Mouse (Mus musculus) frontal cortex, postnatal 36 days (tissue): ENCODE results near the gene Olfr1143.

Experiments used
- DNase-seq, 2 experiments: peaks; one replicate each; pipeline ENCODE4 v3.0.0; 2022; ENCODE audit warnings: low spot score in 2 of 2

Gene Olfr1143

DNA sequence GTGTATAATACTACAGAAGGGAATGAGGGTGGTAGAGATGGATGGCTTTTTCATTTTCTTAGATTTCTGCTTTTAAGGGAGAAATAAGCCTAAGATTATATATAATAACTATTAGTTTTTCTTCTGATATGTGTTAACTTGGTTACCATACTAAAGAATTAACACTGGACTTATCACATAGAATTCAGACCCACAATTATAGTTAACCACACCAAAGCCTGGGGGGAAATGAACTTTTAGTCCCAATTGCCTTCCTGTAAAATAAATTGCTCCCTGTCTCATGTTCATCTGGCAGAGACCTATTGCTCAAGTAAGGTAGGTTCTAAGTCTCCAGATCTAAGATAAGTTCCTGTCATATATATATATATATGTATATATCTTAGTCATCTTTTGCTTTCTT, at the start of gene Olfr1143:
TSS of gene Olfr1143 (plus strand) at position 301 of the 400 bp plus-strand sequence.
- DNase-seq, result no peak

DNA sequence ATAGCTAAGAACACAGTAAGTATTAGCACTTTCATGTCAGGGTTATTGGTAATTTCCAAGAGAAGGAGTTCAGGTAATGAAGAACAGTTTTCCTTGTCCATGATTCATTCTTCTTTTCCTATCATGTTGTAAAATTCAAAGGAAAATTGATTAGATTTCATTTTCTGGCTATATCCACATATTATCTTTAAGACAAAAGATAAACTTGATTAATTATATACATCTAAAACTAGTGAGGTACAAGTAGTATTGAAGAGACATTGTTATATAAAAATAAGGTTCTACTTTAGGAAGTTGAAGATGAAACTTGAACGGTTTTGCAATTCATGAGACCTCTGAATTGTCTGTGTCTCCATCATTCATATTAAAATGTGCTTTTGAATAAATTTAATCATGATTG, 46.5 kb upstream of the Olfr1143 start, which contains the start of gene Olfr1141:
TSS of gene Olfr1141 (minus strand) at position 101 of the 400 bp plus-strand sequence.
- no peak for DNase-seq

DNA sequence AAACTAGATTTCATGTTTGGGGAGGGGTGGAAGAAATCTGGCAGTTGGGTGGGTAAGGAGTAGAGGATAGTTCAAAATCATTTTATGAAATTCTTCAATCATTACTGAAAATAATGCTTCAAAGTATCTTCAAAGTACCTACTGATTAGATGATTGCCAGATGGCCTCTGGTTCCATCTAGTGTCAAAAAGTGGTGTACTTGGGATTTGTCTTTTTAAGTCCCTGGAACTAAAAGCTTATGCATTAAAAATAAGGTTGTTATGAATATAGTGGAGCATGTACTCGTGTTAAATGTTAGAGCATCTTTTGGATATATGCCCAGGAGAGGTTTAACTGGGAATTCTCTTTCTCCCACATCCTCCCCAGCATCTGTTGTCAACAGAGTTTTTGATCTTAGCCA, 24.2 kb upstream of the Olfr1143 start:
- DNase-seq, result peak in 1 of 2 experiments; percentile 13

DNA sequence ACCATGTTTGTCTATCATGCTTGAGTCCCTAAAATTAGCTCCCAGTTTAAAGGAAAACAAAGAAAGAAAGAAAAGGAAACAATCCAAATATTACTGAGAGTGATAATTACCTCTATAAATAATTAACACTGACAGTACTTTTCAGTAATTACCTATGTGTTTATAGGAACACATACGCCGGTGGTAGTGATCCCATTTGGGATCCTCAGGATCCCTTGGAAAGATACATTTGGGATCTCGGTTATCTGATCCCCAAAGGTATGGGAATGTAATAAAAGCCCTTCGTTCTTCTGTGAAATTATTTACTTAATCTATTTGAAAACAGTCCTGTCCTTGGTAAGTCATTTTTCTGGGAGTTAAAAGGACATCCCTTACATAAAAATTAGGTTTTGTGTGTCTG, 21.2 kb upstream of the Olfr1143 start, which contains the start of gene Olfr152:
TSS of gene Olfr152 (plus strand) at position 301 of the 400 bp plus-strand sequence.
- DNase-seq, result no peak

DNA sequence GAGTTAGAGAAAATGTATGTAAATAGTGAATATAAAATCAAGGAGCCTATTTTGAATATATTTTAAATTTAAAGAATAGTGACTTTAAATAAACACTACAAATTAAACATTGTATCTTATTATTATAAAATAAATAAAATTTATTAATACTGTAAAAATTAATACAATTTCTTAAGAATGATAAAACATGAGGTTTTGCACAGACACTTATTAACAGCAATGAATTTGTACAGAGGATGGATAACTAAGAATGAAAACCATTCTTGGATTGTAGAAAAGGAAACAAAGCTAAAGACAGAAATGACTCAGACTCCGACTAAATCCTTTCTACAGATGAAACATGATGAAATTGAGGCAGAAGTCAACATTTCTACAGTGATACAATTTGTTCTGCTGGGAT, 9.1 kb downstream of the Olfr1143 start, which contains the start of gene Olfr1145:
TSS of gene Olfr1145 (plus strand) at position 301 of the 400 bp plus-strand sequence.
- DNase-seq, result no peak

DNA sequence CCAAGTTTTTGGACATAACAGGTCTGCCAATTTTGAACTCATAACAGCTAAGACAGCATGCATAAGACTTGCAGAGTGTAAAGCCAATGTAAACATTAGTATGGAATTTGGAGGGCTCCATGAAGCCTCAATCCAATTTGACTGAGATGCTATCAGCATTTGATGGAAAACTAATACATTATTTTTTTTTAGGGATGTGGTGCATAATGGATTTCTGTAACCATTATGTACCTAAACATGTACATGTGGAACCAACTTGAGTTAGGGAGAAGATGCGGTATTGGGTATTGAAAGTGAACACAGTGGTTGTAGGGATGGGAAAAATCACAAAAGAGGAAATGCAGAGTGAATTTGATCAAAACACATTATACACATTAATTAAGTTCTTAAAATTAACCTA, 29.8 kb downstream of the Olfr1143 start, which contains the start of gene Olfr1148:
TSS of gene Olfr1148 (plus strand) at position 301 of the 400 bp plus-strand sequence.
- no peak for DNase-seq

DNA sequence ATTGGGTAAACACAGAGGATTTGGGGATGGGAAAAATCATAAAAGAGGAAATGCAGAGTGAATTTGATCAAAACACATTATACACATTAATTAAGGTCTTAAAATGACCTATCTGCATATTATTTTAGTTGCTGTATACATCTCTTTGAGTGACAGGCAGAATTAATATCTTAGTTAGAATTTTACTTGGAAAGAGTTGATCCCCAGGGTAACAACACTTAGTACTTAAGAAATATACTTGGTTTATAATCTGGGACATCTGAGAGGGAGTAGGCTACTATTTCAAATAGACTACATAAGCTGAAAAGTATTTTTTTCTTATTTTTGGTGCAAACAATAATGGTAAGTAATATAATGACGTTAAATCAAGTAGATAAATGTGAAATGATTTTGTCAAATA, 43.3 kb downstream of the Olfr1143 start, which contains the start of gene Olfr1150-ps1:
TSS of gene Olfr1150-ps1 (plus strand) at position 301 of the 400 bp plus-strand sequence.
- DNase-seq, result no peak
